Mouse (Mus musculus): ENCODE measurements around the gene Ppp1r35. TPM values are rescaled to one million over a fixed set of nuclear protein-coding genes. Genes with fewer than 3 reads are reported as not detected.

Gene Ppp1r35
- polyA plus RNA-seq, 1 experiment from 2014 or later = 59.7 TPM

DNA sequence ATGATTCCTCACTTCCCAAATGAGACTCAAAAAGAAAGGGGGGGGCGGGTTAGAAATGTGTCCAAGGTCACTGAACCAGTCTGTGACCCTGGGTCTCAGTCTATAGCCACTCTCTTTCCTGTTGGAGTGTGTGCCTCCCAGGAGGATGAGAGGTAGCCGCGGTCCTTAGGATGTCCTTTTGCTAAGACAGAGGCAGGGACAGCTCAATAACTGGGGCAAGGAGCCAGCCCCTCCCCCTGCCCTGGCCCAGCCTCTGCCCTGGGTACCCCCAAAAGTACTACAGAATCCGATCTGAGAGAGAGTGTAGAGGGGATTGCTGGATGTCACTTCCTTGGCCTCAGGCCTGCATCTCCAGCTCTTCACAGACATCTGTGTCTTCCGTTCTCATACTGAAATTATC lies 23.2 kb upstream of the Ppp1r35 start:
- H3K27ac ChIP-seq = no peak overlapping the region
- peaks cover 58% of the 10 kb centered on the region for H3K36me3 ChIP-seq
- H3K9ac ChIP-seq = peak overlapping the region; percentile 23; the same call in 1 of the 2 replicates
- ATAC-seq (ENCODE audit: low FRiP score) = no peak
- no peak overlapping the region for H3K4me2 ChIP-seq (replicated peaks)
- 81% methylated on average over 5 of the region's 5 CpGs for WGBS
- H3K4me3 ChIP-seq = no peak overlapping the region
- peaks cover 8% of the 10 kb centered on the region; the same call in 1 of the 2 replicates for H3K4me1 ChIP-seq
- H3K27me3 ChIP-seq = no peaks in the 10 kb centered on the region
- H3K9me3 ChIP-seq (replicated peaks) = no peaks in the 10 kb centered on the region

DNA sequence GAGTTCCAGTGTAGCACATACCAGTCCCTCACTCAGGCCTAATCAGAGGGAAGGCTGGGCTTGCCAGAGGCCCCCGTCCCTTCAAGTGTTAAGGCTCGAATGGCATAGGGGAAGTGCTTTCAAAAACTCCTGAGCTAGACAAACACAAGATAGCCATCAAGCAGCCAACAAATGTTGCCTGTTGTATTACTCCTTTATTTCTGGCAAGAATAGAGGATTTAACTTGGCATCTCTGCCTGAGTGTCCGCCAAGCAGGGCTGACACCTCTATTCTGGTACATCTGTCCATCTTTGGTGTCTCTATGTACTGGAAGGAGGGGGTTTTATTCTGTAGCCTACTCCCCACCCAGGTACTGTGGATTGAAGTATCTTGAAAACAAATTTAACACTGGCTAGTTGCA lies 22.5 kb upstream of the Ppp1r35 start:
- no peak for ATAC-seq (ENCODE audit: low FRiP score)
- H3K36me3 ChIP-seq = peaks cover 53% of the 10 kb centered on the region
- no peak overlapping the region for H3K4me2 ChIP-seq (replicated peaks)
- H3K27ac ChIP-seq = no peak overlapping the region
- H3K9ac ChIP-seq = no peak overlapping the region
- no peaks in the 10 kb centered on the region for H3K27me3 ChIP-seq
- no peaks in the 10 kb centered on the region for H3K9me3 ChIP-seq (replicated peaks)
- WGBS = 87% methylated on average over 3 of the region's 3 CpGs
- no peak overlapping the region for H3K4me3 ChIP-seq
- peaks cover 8% of the 10 kb centered on the region; the same call in 1 of the 2 replicates for H3K4me1 ChIP-seq

- no peak overlapping the region for H3K4me3 ChIP-seq
- H3K9ac ChIP-seq = 0 out of 2 replicates have a peak overlapping the region, but pooled peaks have one; percentile 38
- peaks cover 43% of the 10 kb centered on the region for H3K36me3 ChIP-seq
- H3K27me3 ChIP-seq = no peaks in the 10 kb centered on the region
- H3K9me3 ChIP-seq (replicated peaks) = no peaks in the 10 kb centered on the region
- peak; percentile 52 for ATAC-seq (ENCODE audit: low FRiP score)
- no peak overlapping the region for H3K4me2 ChIP-seq (replicated peaks)
- H3K27ac ChIP-seq = no peak overlapping the region
- peaks cover 8% of the 10 kb centered on the region; the same call in 1 of the 2 replicates for H3K4me1 ChIP-seq
- WGBS = 45% methylated on average over 10 of the region's 10 CpGs
These were observed 21.6 kb upstream of the Ppp1r35 start for GRCm38 (mm10) chr5:137756882-137757661.

DNA sequence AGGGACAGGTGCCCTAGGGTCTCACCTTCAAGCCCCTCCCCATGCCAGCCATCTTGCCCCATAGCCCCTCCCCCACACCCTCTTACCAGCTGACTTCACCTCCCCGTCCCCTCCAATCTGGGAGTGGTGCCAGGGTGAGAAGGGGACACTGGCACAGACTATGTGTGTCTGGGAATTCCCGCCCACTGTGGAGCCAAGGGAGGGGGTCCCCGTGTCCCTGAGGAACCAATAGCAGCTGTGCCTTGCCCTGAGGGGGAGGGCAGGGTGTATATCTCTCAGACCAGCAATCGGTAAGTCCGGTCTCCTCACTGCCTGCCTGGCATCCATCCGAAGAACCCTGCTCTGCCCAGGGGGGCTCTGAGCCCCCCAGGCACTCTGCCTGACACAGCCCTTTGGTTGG lies 20.8 kb upstream of the Ppp1r35 start:
- Histone ChIP-seq H3K27ac (no peak overlapping the region), H3K27me3 (no peaks in the 10 kb centered on the region), H3K9ac (no peak overlapping the region), H3K4me1 (peaks cover 8% of the 10 kb centered on the region; the same call in 1 of the 2 replicates), H3K4me2 (replicated peaks) (no peak overlapping the region), H3K36me3 (peaks cover 36% of the 10 kb centered on the region; the same call in 1 of the 2 replicates), H3K9me3 (replicated peaks) (no peaks in the 10 kb centered on the region), H3K4me3 (no peak overlapping the region)
- 72% methylated on average over 6 of the region's 6 CpGs for WGBS
- ATAC-seq (ENCODE audit: low FRiP score) = peak; percentile 33

DNA sequence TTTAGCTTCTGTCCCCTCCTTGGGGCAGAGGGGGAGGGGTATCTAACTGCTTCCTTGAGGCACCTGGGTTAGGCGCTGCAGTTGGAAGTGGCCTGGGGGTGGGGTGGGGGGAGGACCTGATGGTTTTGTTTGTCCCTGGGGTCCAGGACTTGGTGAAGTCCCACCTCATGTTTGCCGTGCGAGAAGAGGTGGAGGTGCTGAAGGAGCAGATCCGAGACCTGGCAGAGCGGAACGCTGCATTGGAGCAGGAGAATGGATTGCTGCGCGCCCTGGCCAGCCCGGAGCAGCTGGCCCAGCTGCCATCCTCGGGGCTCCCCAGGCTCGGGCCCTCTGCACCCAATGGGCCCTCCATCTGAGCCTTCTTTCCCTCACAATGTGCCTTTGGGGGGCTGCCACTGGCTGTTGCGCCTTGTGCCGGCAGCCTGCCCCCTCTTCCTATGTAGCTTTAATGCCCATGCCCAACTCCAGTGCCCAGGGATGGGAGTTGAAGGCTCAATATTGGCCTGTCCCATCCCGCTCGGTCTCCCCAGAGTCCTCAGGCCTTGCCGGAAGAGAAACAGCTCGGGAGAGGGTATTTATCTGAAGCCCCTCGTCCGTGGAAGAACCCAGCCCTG lies 19.6 kb upstream of the Ppp1r35 start:
- Histone ChIP-seq H3K9ac (0 out of 2 replicates have a peak overlapping the region, but pooled peaks have one; percentile 23), H3K9me3 (replicated peaks) (no peaks in the 10 kb centered on the region), H3K4me1 (peaks cover 8% of the 10 kb centered on the region; the same call in 1 of the 2 replicates), H3K27ac (peak overlapping the region; percentile 30; the same call in 1 of the 2 replicates), H3K36me3 (peaks cover 27% of the 10 kb centered on the region; the same call in 1 of the 2 replicates), H3K4me3 (no peak overlapping the region), H3K27me3 (no peaks in the 10 kb centered on the region), H3K4me2 (replicated peaks) (no peak overlapping the region)
- ATAC-seq (ENCODE audit: low FRiP score) = no peak
- WGBS = 86% methylated on average over 19 of the region's 19 CpGs

- H3K9ac ChIP-seq = no peak overlapping the region
- 34% methylated on average over 4 of the region's 4 CpGs for WGBS
- peak overlapping the region; percentile 26; the same call in 1 of the 2 replicates for H3K27ac ChIP-seq
- no peaks in the 10 kb centered on the region for H3K27me3 ChIP-seq
- no peaks in the 10 kb centered on the region for H3K9me3 ChIP-seq (replicated peaks)
- H3K36me3 ChIP-seq = peaks cover 25% of the 10 kb centered on the region; the same call in 1 of the 2 replicates
- no peak overlapping the region for H3K4me2 ChIP-seq (replicated peaks)
- H3K4me1 ChIP-seq = peaks cover 11% of the 10 kb centered on the region; the same call in 1 of the 2 replicates
- no peak overlapping the region for H3K4me3 ChIP-seq
- peak; percentile 64 for ATAC-seq (ENCODE audit: low FRiP score)
These were observed 18.7 kb upstream of the Ppp1r35 start for GRCm38 (mm10) chr5:137759971-137760412.

- peak; percentile 55; the same call in 1 of the 2 replicates for ATAC-seq (ENCODE audit: low FRiP score)
These were observed 13.9 kb upstream of the Ppp1r35 start for GRCm38 (mm10) chr5:137764609-137765340.

GRCm38 (mm10) chr5:137766270-137766669 lies 12.4 kb upstream of the Ppp1r35 start:
- H3K27me3 ChIP-seq = no peaks in the 10 kb centered on the region
- H3K4me1 ChIP-seq = peaks cover 15% of the 10 kb centered on the region; the same call in 1 of the 2 replicates
- H3K9ac ChIP-seq = no peak overlapping the region
- no peak overlapping the region for H3K27ac ChIP-seq
- no peaks in the 10 kb centered on the region for H3K36me3 ChIP-seq
- ATAC-seq (ENCODE audit: low FRiP score) = no peak
- WGBS = 64% methylated on average over 3 of the region's 3 CpGs
- no peak overlapping the region for H3K4me2 ChIP-seq (replicated peaks)
- no peaks in the 10 kb centered on the region for H3K9me3 ChIP-seq (replicated peaks)
- H3K4me3 ChIP-seq = no peak overlapping the region

More at GRCm38 (mm10) chr5:137764609-137765340, 13.9 kb upstream of the Ppp1r35 start:
- WGBS = 50% methylated on average over 9 of the region's 9 CpGs
- peaks cover 20% of the 10 kb centered on the region; the same call in 1 of the 2 replicates for H3K4me1 ChIP-seq
- H3K9ac ChIP-seq = no peak overlapping the region
- H3K36me3 ChIP-seq = 0 out of 2 replicates have a peak, but pooled peaks cover under 1% of the 10 kb centered on the region
- no peaks in the 10 kb centered on the region for H3K27me3 ChIP-seq
- no peak overlapping the region for H3K4me3 ChIP-seq
- H3K9me3 ChIP-seq (replicated peaks) = no peaks in the 10 kb centered on the region
- no peak overlapping the region for H3K27ac ChIP-seq
- H3K4me2 ChIP-seq (replicated peaks) = no peak overlapping the region

- Histone ChIP-seq H3K9me3 (replicated peaks) (no peaks in the 10 kb centered on the region), H3K27ac (peak overlapping the region; percentile 5; the same call in 1 of the 2 replicates), H3K9ac (no peak overlapping the region), H3K4me3 (no peak overlapping the region), H3K4me1 (peaks cover 15% of the 10 kb centered on the region; the same call in 1 of the 2 replicates), H3K4me2 (replicated peaks) (no peak overlapping the region), H3K36me3 (no peaks in the 10 kb centered on the region), H3K27me3 (no peaks in the 10 kb centered on the region)
- ATAC-seq (ENCODE audit: low FRiP score) = peak; percentile 59
- WGBS = 44% methylated on average over 1 of the region's 1 CpGs
These were observed 10.2 kb upstream of the Ppp1r35 start for GRCm38 (mm10) chr5:137768475-137768874.

DNA sequence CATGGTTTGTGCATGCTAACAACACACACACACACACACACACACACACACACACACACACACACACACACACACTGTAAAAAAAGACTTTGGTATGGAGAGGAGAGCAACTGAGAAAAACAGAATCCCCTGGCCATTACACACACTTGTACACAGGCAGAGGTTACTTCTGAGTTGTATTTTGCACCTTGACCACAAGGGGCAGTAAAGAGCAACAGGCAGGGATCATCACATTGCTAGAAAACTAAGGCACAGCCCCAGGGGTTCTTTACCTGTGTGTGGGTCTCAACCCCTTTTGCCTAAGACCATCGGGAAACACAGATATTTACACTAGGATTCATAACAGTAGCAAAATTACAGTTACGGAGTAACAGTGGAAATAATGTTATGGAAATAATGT lies 7.9 kb upstream of the Ppp1r35 start:
- Histone ChIP-seq H3K4me1 (peaks cover 12% of the 10 kb centered on the region; the same call in 1 of the 2 replicates), H3K4me2 (replicated peaks) (no peak overlapping the region), H3K27me3 (no peaks in the 10 kb centered on the region), H3K9me3 (replicated peaks) (no peaks in the 10 kb centered on the region), H3K4me3 (no peak overlapping the region), H3K27ac (no peak overlapping the region), H3K36me3 (no peaks in the 10 kb centered on the region), H3K9ac (no peak overlapping the region)
- ATAC-seq (ENCODE audit: low FRiP score) = no peak
- 46% methylated on average over 2 of the region's 2 CpGs for WGBS

GRCm38 (mm10) chr5:137772755-137773154 lies 5.9 kb upstream of the Ppp1r35 start:
- no peak for ATAC-seq (ENCODE audit: low FRiP score)
- H3K27me3 ChIP-seq = no peaks in the 10 kb centered on the region
- no peak overlapping the region for H3K27ac ChIP-seq
- no peak overlapping the region for H3K4me3 ChIP-seq
- no peaks in the 10 kb centered on the region for H3K9me3 ChIP-seq (replicated peaks)
- H3K4me1 ChIP-seq = peaks cover 11% of the 10 kb centered on the region; the same call in 1 of the 2 replicates
- H3K9ac ChIP-seq = no peak overlapping the region
- H3K4me2 ChIP-seq (replicated peaks) = no peak overlapping the region
- H3K36me3 ChIP-seq = no peaks in the 10 kb centered on the region

All from hindbrain, embryonic 12.5 days (tissue).